Mouse (Mus musculus): ENCODE results near the gene Prkar1a.

- TF ChIP-seq POLR2A (IDR thresholded peaks at IDR 0.05; ENCODE audit: control insufficient read depth, extremely low read depth, insufficient read depth, low read length, poor library complexity) = no peak
- no peak for TF ChIP-seq CTCF (IDR thresholded peaks at IDR 0.05; ENCODE audit: borderline replicate concordance, control insufficient read depth, extremely low read depth, insufficient read depth, low read length, poor library complexity)
These were observed 26.0 kb downstream of the Prkar1a start for GRCm38 (mm10) chr11:109675208-109675607.

Data from thymus, adult 2 months (tissue).